Mouse (Mus musculus): ENCODE measurements around the gene Sidt1.

DNA sequence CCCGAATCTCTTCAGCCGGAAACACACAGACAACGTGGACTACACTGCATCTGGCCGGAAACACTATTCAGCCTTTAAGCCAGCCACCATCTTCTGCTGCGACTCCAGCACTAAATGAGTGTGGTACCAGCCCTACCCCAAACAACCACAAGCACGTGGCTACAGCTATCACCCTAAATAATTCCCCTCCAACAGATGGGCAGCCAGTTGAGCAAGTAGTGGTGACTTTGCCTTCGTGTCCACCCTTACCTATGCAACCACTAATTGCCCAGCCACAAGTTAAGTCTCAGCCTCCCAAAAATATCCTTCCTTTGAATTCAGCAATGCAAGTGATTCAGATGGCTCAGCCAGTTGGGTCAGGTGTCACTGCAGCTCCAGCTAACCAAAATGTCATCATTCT is 116.6 kb downstream of the Sidt1 start:
- TF ChIP-seq CTCF (IDR thresholded peaks at IDR 0.05; ENCODE audit: borderline replicate concordance, extremely low read depth, insufficient read depth, insufficient read length) (no peak), POLR2A (IDR thresholded peaks at IDR 0.05; ENCODE audit: borderline replicate concordance, extremely low read depth, insufficient read depth, insufficient read length, poor library complexity, severe bottlenecking) (no peak)
